Mouse (Mus musculus): ENCODE measurements at regions not wholly inside any gene's neighbourhood (a gene's known extent, or its start where the extent isn't known, plus 50 kb on each side); places are given as distances from the start of the nearest gene placed in this dataset.
A peak's percentile ranks its signal among the peaks of the same experiment; 100 is the strongest.

DNA sequence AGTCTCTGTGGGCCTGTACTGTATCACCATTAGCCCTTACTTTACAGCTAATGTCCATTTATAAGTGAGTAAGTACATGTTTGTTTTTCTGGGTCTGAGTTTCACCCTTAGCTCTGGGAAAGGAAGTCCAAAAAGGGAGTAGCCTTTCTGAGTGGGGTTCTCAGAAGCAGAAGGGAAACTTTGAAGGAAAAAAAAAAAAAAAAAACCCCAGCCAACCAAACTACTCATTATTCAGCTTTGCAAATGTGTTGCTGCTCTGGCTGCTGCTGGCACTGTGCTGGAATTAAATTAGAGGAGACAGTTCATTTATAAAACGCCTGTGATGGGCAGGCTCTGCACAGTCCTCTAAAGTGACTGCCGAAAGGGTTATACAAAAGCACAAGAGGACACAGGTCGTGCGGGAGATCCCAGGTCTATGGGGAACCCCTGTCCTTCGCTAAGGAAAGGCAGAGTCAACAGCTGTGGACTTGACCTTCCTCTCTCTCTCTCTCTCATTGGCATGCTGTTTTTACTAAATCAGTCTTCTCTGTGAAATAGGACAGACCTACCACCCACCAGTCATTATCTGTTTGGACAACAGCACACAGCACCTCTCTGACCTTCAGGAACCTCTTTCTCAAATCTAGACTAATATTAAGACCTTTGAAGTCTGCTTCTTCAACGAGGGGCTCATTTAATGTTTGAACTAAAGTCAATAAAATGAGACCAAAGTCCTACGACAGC lies 165.4 kb downstream of the Cd47 start:
- DNase-seq = no peak

DNA sequence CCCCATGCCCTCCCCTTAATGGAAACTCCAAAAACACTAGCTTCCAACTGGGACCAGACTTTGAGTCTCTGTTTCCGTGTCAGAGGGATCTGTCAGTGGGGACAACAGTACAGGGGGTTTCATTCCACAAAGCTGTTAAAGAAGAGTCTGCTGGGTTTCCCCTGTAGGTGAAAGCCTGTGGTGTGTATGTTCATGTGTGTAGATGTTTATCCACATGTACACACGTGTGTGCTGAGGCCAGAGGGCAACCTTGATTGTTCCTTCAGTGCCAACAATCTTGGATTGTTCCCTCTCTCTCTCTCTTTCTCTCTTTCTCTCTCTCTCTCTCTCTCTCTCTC lies 165.9 kb downstream of the Cd47 start:
- no peak for DNase-seq

- no peak for DNase-seq
These were observed 166.8 kb downstream of the Cd47 start for GRCm38 (mm10) chr16:49967110-49967509.

DNA sequence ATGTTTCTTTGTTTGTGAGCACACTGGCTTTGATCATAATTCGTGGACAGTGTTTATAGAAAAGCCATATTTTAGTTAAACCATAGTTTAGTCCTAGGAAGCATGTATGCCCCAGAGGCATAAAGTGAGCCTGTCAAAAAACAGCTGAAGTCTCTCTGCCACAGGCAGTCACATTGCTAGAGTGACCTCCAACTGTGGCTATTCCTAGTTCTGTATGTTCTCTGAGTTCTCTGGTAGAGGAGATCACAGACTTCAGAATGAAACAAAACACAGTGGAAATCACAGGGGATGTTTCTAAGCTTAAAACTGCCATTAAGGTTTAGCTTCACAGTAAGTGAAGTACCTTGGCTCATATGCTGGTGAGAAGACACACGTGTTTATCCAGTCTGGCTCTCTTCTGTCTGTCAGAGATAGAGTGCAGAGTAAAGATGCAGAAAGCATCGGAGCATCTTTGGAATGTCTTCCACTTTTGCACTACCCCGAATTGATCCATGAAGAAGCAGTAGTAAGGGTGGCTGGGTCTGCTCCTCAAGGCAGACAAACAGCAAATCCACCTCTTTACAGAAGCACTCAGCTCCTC lies 168.0 kb downstream of the Cd47 start:
- DNase-seq = no peak

DNA sequence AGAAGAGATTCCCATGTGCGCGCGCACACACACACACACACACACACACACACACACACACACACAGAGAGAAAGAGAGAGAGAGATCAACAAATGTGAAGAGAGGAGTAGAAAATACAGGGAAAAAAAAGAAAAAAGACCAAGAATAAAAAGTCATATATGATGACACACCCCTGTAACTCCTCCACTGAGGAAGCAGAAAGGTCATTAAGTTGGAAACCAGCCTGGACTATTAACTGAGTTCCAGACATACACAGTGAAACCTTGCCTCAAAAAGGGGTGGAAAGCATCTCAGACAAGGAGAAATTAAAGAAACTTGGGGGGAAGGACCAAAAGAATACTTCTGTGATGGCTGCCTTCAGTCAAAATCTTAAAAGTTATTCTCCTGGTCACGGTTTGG lies 168.7 kb downstream of the Cd47 start:
- no peak for DNase-seq

GRCm38 (mm10) chr16:49969693-49970296 lies 169.5 kb downstream of the Cd47 start:
- DNase-seq = no peak

GRCm38 (mm10) chr16:49970297-49970804 lies 170.0 kb downstream of the Cd47 start:
- no peak for DNase-seq

DNA sequence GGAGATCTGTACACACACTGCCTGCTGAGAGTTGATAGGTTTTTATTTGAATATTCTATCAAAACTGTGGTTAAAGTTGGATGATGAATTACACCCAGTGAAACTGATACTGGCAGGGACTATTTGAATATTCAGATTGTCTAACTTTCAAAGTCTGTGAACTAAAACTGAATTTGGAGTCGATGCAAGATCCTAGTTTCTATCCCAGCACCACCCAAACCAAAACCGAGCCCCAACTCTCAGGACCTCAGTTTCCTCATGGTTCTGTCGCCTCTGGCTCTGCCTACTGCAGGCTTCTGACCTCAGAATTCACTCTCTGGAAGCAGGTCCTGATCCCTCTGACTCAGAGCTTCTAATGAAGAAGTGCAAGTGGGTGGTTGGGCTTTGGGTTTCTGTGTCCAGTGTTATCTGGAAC lies 170.8 kb downstream of the Cd47 start:
- DNase-seq = no peak

DNA sequence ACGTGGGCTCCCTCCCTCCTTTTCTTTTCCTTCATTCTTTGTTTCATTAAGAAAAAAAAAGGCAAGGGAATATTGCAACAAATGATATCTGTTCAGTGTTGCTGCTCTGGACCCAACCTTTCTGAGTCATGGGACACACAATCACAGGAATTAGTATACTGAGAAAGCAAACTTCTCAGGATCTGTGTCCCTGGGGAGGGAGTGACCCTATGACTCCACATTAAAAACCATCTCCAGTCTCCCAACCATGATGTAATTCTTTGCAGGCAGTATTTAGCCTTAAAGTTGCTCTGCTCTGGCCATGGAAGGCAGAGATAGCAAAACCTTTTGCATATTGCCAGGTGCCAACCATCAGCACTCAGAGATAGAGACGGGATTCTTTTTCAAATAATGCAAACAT lies 176.9 kb downstream of the Cd47 start:
- no peak for DNase-seq

DNA sequence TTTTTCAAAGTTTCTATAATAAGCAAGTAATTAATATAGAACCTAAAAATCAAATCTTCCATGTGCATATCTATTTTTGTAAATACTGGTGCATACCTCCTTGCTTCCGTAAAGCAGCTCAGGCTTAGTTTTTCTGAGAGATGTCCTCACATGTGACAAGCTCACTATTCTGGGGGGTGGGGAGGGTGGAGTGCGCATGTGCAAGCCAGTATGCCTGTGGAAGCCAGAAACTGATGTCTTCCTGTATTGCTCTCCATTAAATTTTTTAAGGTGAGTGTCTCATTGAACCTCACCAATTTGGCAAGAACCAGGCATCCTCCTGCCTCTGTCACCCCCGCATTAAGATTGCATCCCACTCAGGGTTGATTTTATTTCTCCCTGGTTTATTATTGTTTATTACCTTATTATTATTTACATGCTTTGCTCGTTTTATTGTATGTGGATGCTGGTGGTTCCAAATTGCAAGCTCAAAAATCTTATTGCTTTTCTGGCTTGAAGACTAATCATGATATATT lies 179.2 kb downstream of the Cd47 start:
- no peak for DNase-seq

DNA sequence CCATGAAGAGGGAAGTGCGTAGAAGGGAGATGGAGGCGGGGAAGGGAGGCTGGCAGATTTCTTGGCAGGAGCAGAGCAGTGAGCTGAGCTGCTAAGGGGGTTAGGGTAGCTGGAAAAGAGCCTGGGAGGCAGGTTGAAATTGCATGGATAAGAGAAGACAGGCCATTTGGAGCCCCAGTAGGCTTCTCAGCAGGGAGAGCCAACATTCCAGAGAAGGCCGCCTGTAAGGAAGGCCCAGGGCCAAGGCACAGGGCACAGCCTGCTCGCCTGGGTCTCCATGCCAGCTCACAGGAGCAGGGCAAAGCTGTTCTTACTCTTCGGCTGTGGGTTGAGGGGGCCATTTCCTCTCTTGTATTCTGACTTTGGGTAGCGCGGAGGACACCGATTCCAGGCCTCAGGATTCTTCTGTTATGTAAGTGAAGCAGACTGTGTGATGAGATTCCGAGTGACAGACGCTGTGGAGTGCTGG lies 179.9 kb downstream of the Cd47 start:
- peak in 1 of 2 experiments; percentile 15 for DNase-seq

DNA sequence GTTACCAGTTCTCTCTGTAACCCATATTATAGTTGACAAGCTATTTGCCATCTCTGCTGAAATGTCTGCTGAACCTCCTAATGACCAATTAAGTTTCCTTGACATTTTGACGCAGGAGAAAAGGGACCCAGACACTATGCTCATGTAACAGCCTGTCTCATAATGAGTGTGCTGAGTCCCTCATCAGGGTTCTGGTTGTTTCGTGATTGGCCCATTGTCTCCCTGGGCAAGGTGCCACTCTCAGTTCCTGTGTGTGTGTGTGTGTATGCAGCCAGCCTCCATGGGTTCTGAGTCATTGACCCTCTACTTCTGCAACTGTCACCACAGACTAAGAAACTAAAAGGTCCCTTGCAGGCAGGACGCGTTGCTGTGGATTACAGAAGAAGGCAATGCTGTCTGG lies 181.8 kb downstream of the Cd47 start:
- DNase-seq = peak; percentile 25 to 63

DNA sequence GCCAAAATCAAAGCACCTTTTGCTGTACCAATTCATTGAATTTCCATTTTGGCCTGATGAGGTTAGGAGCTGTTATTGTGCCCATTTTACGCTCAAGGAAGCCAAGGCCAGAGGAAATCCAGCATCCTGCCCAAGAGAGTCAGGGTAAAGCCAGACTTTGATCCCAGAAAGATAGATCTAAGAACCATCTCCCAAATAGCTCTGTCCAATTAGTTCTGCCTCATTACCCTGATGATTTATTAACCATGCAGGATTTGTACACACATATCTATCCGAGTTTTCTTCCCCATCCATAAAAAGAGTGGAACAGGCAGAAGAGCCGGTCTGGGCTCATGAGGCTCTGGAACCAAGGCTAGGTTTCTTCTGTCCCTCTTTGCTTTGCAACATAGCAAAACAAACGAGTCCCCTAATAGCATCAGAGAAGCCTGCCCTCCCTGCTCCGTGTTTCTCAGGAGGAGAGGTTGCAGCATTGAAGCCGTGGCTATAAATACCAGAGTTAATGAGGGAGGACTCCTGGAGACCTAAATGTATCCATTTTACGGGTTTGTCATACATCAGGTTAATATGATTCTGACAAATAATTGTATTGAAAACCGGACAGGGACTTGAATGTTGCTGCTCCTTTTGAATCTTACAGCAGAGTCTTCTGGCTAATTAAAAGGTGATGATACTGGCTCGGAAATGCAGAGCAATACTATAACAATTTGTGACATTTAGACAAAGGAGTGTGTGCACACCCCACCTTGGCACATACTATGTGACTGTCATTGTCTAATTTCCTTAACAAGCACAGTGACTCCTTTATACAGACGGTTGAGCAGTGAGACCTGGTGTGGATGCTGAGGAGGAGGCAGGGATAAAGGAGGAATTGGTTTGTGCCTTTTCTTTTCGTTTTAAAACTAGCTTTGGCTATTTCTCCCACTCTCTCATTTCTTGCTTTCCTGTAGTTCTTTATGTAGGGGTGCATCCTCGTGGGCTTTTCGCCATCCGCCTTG lies 185.0 kb downstream of the Cd47 start:
- no peak for DNase-seq

DNA sequence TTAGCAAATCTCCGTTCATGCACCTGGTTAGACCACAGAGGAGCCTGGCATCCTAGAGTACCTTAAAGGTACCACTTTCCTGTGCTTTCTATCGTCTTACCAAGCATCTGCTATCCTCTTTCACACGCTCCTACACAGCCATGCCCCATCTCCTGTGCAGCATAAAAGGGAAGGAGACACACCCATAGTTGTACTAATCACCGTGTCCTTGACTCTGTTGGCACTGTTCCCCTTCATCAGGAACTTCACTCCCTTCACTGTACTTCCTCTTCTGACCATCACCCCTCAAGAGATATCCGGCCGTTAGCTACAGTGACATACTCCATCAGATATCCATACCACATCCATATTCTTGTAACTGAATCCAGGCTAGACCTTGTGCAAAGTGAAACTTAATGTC lies 186.6 kb downstream of the Cd47 start:
- no peak for DNase-seq

DNA sequence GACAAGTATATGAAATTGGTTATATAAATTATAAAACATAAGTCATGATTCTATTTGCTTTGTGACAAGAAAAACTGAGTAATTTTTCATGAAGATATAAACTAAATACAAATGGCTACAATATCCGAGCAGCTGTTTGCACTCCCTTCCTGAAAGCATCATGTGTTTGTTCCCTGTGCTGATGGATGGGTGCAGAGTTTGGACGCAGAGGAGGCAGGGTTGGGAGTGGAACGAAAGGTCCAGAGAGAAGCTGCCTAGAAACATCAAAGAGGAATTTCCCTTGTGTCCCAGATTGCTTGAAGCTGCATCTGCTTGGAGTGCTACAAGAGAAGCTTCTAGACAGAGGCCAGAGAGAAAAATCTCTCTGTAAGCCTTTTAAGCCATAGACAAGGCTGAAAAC lies 195.5 kb downstream of the Cd47 start:
- DNase-seq = no peak

- no peak for DNase-seq
These were observed 196.3 kb downstream of the Cd47 start for GRCm38 (mm10) chr16:49996593-49996992.

GRCm38 (mm10) chr16:49997040-49997439 lies 196.7 kb downstream of the Cd47 start:
- peak in 1 of 2 experiments; percentile 31 for DNase-seq

- peak in 1 of 2 experiments; percentile 12 for DNase-seq
These were observed 200.5 kb downstream of the Cd47 start for GRCm38 (mm10) chr16:50000805-50001204.

DNA sequence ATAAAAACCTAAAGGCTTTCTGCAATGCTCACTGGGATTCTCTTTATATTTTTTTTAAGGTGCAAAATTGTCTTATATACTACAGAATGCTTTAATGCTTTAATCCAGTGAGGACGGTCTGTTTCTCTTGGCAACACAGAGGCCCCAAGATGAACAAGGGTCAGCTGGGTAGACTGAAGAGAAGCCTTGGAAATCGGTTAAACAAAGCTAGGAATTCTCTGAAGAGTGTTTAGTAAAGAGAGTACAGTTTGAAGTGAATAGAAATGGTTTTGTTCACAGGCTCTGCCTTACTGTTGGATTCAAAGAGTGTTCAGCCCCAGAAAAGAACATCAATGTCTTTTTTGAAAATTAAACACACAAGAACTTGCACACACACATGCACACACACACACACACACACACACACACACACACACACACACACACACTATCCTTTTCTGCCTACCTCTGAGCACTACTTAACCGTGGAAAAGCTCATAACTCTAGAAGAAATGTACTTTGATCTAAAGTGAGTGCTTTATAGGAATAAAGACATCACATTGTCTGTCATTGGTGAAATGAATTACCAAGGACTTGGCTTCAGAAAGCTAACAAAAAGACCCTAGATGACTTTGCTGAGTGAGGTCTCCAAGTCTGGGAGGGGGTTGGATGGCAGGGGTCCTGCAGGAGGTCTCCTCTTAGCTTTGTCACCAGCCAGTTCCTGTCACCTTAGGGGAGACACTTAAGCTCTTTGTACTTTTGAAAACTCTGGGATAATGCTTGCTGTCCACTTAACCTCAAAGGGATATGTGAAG lies 201.5 kb downstream of the Cd47 start:
- no peak for DNase-seq

DNA sequence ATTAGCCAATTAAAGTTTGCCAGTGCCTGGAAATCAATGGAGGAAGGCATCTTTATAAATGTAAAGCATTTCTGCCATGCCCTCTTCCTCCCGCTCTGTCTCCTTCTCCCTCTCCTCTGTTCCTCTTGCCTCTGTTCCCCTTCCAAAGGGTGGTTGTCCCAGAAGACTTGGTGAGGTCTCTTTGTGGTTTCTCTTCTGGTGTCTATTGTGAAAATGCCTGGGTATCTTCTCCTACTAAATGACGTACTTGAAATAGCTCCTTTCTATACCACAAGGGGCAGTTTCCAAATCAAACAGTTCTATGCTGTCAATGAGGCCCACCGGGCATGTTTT lies 202.1 kb downstream of the Cd47 start:
- no peak for DNase-seq

GRCm38 (mm10) chr16:50009046-50009445 lies 208.7 kb downstream of the Cd47 start:
- no peak for DNase-seq
